Mouse (Mus musculus) embryonic fibroblast, embryonic 13.5 days (primary cell): ENCODE measurements around the gene Anapc5. TPM values are rescaled to one million over a fixed set of nuclear protein-coding genes. Genes with fewer than 3 reads are reported as not detected.
A peak's percentile ranks its signal among the peaks of the same experiment; 100 is the strongest.

Source experiments
- H3K27ac ChIP-seq: 2 replicates; pipeline ENCODE4 v1.5.1; 2012; ENCODE audit warnings: low read length, control low read depth, inconsistent platforms; ENCODE audit not compliant: insufficient read depth
- H3K4me1 ChIP-seq: 2 replicates; pipeline ENCODE4 v1.6.1; 2011; ENCODE audit warnings: low read length; ENCODE audit not compliant: control insufficient read depth, insufficient read depth
- H3K4me3 ChIP-seq: 2 replicates; pipeline ENCODE4 v1.5.1; 2011; ENCODE audit warnings: mild to moderate bottlenecking, control low read depth, low read length; ENCODE audit not compliant: insufficient read depth
- CTCF ChIP-seq: IDR thresholded peaks from 2 replicates; pipeline ENCODE4 v1.5.1; 2011; ENCODE audit warnings: mild to moderate bottlenecking, control low read depth, low read length, moderate library complexity, borderline replicate concordance; ENCODE audit not compliant: insufficient read depth
- POLR2A ChIP-seq: IDR thresholded peaks from 2 replicates; pipeline ENCODE4 v1.6.1; 2011; ENCODE audit warnings: low read depth, mild to moderate bottlenecking, control low read depth, low read length, moderate library complexity
- polyA plus RNA-seq: library from polyadenylated mRNA; stranded (reverse); fragments of >200 nt; gene quantifications from 2 replicates; pipeline ENCODE4 v1.2.4, GENCODE M21; 2011; ENCODE audit warnings: low read depth; ENCODE audit not compliant: missing spikeins, insufficient read length

The Anapc5 gene
- polyA plus RNA-seq, 1 experiment = 443 TPM

DNA sequence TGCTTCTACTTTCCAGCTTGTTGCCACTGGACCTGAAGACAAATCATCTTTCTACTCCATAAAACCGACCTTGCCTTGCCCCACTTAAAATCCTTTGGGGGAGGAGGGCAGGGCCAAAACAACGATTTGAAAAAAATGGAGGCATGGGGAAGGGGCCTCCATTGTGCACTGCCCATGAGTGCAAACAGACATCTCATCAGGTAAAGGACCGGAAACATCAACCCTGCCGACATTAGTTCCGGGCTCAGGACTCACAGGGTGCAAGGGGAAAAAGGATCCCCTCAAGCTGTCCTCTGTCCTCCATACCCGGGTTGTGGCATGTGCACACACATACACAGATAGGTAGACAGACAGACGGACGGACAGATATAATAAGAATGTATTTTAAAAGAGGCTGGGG is 4.0 kb upstream of the Anapc5 start:
- TF ChIP-seq POLR2A (no peak), CTCF (no peak)
- no peak overlapping the region for H3K27ac ChIP-seq
- H3K4me1 ChIP-seq = no peaks in the 10 kb centered on the region
- no peak overlapping the region for H3K4me3 ChIP-seq

DNA sequence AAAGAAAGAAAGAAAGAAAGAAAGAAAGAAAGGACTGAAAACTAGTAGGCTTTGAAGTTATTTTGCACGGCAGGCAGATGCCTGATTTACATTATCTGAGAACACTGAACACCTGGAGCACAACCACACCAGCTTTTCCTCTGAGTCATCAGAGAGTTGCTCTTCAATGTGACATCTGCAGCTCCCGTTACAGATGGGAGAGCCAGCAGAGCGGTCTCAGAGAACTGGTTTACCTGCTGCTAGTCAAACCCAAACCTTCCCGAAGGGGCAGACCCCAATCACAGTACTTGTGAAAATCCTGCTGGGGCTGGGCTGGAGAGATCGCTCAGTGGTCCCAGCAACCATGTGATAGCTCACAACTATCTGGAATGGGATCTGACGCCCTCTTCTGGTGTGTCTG is 3.3 kb upstream of the Anapc5 start:
- no peak for TF ChIP-seq CTCF
- no peak for TF ChIP-seq POLR2A

DNA sequence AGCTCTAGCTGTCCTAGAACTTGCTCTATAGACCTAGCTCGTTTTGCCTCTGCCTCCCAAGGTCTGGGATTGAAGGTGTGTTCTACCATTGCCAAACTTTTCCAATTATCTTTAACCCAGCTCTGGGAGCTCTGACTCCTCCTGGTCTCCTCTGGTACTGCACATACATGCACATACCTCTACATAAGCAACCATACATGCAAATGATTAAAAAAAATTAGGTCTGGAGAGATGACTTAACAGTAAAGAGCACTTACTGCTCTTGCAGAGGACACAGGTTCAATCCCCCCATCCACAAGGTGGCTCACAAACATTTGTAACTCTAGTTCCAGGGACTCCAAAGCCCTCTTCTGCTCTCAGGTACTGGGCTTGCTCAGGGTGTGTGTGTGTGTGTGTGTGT is 2.8 kb upstream of the Anapc5 start:
- Histone ChIP-seq H3K27ac (no peak overlapping the region), H3K4me1 (0 out of 2 replicates have a peak, but pooled peaks cover 4% of the 10 kb centered on the region), H3K4me3 (no peak overlapping the region)
- TF ChIP-seq POLR2A (no peak), CTCF (no peak)

More for the DNA sequence above, 3.3 kb upstream of the Anapc5 start:
- Histone ChIP-seq H3K4me1 (0 out of 2 replicates have a peak, but pooled peaks cover 2% of the 10 kb centered on the region), H3K27ac (no peak overlapping the region), H3K4me3 (no peak overlapping the region)

DNA sequence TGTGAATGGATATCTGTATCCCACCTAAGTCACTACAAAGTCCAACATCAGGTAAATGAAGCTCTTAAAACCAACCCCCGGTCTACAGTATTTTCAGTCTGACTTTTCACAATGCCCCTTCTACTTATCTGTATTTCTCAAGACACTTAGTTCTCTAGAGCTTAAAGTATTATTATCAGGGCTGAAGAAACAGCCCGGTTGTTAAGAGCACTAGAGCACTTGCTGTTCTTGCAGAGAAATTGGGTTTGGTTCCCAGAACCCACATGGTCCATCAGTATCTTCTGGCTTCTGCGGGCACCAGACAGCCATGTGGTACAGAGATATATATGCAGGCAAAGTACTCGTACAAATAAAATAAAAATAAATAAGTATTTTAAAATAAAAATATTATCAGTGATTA is 1.3 kb upstream of the Anapc5 start:
- no peak for TF ChIP-seq POLR2A
- TF ChIP-seq CTCF = no peak

DNA sequence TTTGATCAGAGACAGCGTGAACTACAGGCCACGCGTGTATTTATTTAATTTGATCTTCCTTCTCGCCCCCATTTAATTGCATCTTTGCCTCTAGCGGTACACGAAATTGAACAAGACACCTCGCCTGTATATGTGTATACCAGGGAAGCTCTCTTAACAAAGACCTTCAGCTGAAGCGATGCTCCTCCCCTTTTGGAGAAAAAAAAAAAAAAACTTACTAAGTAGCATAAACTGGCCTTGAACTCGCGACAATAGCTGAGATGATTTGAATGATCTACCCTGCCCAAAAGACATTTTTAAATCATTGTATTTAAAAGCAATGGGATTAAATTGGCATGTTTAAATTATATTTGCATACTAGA is 366 bp upstream of the Anapc5 start:
- TF ChIP-seq POLR2A (no peak), CTCF (no peak)
- peak overlapping the region; percentile 76 for H3K27ac ChIP-seq
- 0 out of 2 replicates have a peak, but pooled peaks cover 4% of the 10 kb centered on the region for H3K4me1 ChIP-seq
- H3K4me3 ChIP-seq = peak overlapping the region; percentile 43

More for the DNA sequence above, 1.3 kb upstream of the Anapc5 start:
- no peak overlapping the region for H3K4me3 ChIP-seq
- H3K27ac ChIP-seq = no peak overlapping the region
- H3K4me1 ChIP-seq = 0 out of 2 replicates have a peak, but pooled peaks cover 4% of the 10 kb centered on the region

DNA sequence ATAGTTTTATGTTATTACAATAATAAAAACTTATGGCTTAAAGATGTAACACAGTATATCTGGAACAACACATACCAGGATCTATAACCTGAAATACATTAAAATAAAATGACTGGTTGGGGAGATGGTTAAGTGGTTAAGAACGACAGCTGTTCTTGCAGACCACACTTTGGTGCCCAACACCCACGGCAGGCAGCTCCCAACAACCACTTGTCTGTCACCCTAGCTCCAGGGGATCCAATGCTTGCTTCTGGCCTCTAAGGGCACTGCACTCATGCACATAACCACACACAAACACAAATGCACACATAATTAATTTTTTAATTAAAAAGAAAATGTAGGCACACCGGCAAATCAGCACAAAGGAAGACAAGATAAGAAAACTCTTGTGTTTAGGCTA is 8.4 kb downstream of the Anapc5 start:
- Histone ChIP-seq H3K4me1 (no peaks in the 10 kb centered on the region), H3K27ac (no peak overlapping the region), H3K4me3 (no peak overlapping the region)
- no peak for TF ChIP-seq CTCF
- no peak for TF ChIP-seq POLR2A

DNA sequence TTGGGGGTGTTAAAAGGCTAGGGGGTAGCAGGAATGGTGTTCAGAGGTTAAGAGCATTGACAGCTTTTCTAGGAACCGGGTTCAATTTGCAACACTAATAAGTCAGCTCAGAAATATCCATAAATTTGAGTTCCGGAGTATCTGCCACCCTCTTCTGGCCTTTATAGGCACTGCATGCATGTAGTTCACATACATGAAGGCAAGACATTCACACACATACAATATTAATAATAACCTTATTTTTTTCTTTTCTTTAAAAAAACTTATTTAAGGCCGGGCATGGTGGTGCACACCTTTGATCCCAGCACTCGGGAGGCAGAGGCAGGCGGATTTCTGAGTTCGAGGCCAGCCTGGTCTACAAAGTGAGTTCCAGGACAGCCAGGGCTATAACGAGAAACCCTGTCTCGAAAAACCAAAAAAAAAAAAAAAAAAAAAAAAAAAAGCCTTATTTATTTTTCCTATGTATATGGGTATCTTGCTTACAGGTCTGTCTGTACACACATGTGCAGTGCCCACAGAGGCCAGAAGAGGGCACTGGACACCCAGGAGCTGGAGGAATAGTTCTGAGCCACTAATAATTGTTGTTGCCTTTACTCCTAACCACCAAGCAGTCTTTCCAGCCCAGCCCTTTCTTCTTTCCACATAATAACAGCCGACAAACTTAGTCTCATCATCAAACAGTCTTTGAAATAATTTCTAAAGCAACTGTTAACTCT is 9.6 kb downstream of the Anapc5 start:
- Histone ChIP-seq H3K4me3 (no peak overlapping the region), H3K4me1 (no peaks in the 10 kb centered on the region), H3K27ac (no peak overlapping the region)
- TF ChIP-seq CTCF (peak; percentile 43; the same call in 1 of the 2 replicates), POLR2A (no peak)

DNA sequence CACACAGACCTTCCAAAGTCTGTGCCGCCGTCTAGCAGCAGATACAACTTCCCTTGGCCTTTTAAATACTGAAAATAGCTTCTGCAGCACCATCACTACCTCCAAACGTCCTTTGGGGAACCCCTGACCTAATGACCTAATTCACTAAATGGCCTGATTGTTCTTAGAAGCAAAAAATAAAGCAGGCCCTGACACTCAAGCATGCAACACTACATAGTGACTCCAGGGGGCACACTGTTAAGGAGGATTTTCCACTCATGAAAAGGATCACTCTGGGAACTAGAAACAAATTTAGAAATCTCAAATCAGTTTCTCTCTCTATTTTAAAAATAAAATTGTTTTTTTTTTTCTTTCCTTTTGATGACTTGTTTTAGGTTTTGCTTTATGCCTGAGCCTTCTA is 15.6 kb downstream of the Anapc5 start:
- no peak for TF ChIP-seq POLR2A
- Histone ChIP-seq H3K27ac (no peak overlapping the region), H3K4me1 (no peaks in the 10 kb centered on the region), H3K4me3 (no peak overlapping the region)

DNA sequence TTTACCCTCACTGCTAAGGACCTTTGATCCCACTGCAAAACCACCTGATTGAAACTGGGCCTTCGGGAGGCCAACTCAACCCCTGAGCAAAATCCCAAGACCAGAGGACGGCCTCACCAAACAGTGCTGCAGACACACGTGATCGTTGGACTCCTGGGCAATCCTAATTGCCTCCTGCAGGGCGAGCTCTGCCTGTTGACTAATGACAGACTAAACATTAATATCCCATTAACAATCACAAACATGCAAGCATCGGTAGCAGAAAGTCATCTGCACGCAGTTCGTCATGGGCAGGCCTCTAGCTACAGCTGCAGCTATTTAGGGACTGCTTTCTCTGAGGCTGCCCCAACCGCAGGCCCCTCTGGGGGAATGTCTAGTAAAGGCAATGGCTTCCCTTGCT is 18.4 kb downstream of the Anapc5 start:
- no peak overlapping the region for H3K27ac ChIP-seq
- no peak overlapping the region for H3K4me3 ChIP-seq
- H3K4me1 ChIP-seq = no peaks in the 10 kb centered on the region
- TF ChIP-seq CTCF (no peak), POLR2A (no peak)

DNA sequence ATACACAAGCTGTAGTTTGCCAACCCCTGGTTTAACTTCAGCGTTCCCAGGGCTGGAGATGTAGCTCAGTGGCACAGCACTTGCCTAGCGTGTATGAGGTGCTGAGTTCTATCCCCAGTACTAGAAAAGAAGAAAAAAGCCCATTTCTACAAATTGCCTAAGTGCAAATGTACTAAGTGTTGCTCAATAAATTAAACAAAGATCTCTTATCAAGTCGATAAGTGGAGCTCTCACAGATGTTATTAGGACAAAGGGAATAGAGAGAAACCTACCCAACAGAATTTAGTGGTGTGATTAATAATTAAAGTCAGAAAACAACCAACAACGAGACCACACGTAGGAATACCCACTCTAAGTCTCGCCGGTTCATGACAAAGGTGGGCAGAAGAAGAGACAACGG is 19.5 kb downstream of the Anapc5 start:
- no peaks in the 10 kb centered on the region for H3K4me1 ChIP-seq
- H3K27ac ChIP-seq = no peak overlapping the region
- H3K4me3 ChIP-seq = no peak overlapping the region
- TF ChIP-seq POLR2A (no peak), CTCF (no peak)

DNA sequence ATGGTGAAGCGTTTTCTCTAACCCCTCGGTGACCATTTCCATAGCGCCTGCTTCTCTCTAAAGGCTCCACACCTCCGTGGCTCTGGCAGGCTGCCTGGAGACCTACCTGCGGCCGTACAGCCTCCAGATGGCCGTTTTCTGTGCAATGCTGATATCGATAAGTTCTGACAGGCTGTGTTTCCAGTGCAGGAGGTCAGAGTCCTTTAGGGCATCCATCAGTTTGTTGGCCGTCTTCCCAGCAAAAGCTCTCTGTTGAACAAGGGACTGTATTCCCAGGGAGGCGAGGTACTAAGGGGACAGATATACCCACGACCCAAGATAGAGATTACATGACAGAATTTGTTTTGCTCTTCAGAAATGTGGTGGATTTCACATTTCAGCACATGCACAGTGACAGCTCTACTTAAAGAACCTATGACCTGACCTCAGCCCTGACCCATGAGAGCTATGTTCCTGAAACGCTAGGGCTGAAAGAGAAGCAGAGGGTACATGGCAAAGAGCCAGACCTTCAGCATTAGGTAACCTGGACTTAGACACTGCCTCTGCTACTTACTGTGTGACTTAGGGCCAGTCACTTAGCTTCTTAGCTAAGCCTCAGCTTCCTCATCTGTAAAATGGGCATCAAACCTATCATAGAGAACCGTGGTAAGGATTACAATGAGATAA is 20.7 kb downstream of the Anapc5 start:
- Histone ChIP-seq H3K4me3 (no peak overlapping the region), H3K4me1 (no peaks in the 10 kb centered on the region), H3K27ac (no peak overlapping the region)
- no peak for TF ChIP-seq POLR2A
- no peak for TF ChIP-seq CTCF
